Mouse (Mus musculus): ENCODE data around the gene Cbln4. TPM values are rescaled to one million over a fixed set of nuclear protein-coding genes. Genes with fewer than 3 reads are reported as not detected.

Gene Cbln4
- 11.5 and 15.8 TPM in 2 replicates for polyA plus RNA-seq (2012; rRNA removed)

DNA sequence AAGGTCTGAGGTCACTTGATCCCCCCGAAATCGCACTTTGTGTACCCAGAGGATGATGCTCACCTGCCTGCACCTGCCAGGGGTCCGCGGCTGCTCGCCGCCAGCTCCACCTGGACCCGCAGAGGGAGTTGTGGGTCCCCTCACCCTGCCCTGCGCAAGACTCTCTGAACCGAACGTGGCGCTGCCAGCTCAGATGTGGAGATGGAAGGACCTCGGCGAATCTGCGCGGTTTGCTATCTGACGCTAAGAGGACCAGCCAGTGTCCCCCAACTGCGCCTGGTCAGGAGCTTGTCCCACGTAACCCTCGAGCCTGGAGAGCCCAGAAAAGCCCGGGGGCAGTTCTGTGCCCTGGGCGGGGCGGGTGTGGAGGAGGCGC is at the start of gene Cbln4:
Gene Cbln4 (minus strand): TSS at position 232 of the 376 bp plus-strand sequence.
- TF ChIP-seq CTCF (IDR thresholded peaks at IDR 0.05; ENCODE audit: borderline replicate concordance, extremely low read depth, insufficient read depth, insufficient read length) (no peak), POLR2A (IDR thresholded peaks at IDR 0.05; ENCODE audit: borderline replicate concordance, extremely low read depth, insufficient read depth, insufficient read length, poor library complexity, severe bottlenecking) (no peak)
- DNase-seq (ENCODE audit: low read depth): peak; percentile 43

DNA sequence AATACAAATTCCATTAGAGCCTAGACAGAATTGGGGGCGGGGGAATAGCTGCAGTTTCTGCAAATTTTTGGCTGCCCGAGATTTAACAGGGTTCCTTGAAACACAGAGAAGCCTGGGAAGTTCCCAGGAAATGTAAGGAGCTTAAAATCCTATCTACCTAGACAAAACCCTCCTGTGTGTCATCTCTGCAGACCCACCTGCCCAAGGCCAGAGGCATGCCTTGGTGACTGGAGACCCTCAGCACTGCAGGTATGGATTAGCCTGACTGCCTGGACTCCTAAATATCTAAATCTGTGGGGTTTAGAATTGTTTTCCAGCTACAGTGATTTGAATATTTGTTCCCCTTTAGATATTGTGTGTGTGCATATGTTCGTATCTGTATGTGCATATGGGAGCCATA is 35.3 kb upstream of the Cbln4 start:
- DNase-seq (ENCODE audit: low read depth): no peak
- TF ChIP-seq POLR2A (IDR thresholded peaks at IDR 0.05; ENCODE audit: borderline replicate concordance, extremely low read depth, insufficient read depth, insufficient read length, poor library complexity, severe bottlenecking): no peak
- TF ChIP-seq CTCF (IDR thresholded peaks at IDR 0.05; ENCODE audit: borderline replicate concordance, extremely low read depth, insufficient read depth, insufficient read length): no peak

GRCm38 (mm10) chr2:172076295-172076694 is 33.0 kb upstream of the Cbln4 start:
- no peak for DNase-seq (ENCODE audit: low read depth)
- TF ChIP-seq CTCF (IDR thresholded peaks at IDR 0.05; ENCODE audit: borderline replicate concordance, extremely low read depth, insufficient read depth, insufficient read length) (no peak), POLR2A (IDR thresholded peaks at IDR 0.05; ENCODE audit: borderline replicate concordance, extremely low read depth, insufficient read depth, insufficient read length, poor library complexity, severe bottlenecking) (no peak)

- TF ChIP-seq POLR2A (IDR thresholded peaks at IDR 0.05; ENCODE audit: borderline replicate concordance, extremely low read depth, insufficient read depth, insufficient read length, poor library complexity, severe bottlenecking): no peak
- TF ChIP-seq CTCF (IDR thresholded peaks at IDR 0.05; ENCODE audit: borderline replicate concordance, extremely low read depth, insufficient read depth, insufficient read length): no peak
- no peak for DNase-seq (ENCODE audit: low read depth)
Measured at GRCm38 (mm10) chr2:172062876-172063275, 19.6 kb upstream of the Cbln4 start.

- DNase-seq (ENCODE audit: low read depth): no peak
- TF ChIP-seq CTCF (IDR thresholded peaks at IDR 0.05; ENCODE audit: borderline replicate concordance, extremely low read depth, insufficient read depth, insufficient read length) (0 out of 2 replicates have a peak, but pooled peaks have one; percentile 6), POLR2A (IDR thresholded peaks at IDR 0.05; ENCODE audit: borderline replicate concordance, extremely low read depth, insufficient read depth, insufficient read length, poor library complexity, severe bottlenecking) (no peak)
Measured at GRCm38 (mm10) chr2:172059747-172060146, 16.5 kb upstream of the Cbln4 start.

DNA sequence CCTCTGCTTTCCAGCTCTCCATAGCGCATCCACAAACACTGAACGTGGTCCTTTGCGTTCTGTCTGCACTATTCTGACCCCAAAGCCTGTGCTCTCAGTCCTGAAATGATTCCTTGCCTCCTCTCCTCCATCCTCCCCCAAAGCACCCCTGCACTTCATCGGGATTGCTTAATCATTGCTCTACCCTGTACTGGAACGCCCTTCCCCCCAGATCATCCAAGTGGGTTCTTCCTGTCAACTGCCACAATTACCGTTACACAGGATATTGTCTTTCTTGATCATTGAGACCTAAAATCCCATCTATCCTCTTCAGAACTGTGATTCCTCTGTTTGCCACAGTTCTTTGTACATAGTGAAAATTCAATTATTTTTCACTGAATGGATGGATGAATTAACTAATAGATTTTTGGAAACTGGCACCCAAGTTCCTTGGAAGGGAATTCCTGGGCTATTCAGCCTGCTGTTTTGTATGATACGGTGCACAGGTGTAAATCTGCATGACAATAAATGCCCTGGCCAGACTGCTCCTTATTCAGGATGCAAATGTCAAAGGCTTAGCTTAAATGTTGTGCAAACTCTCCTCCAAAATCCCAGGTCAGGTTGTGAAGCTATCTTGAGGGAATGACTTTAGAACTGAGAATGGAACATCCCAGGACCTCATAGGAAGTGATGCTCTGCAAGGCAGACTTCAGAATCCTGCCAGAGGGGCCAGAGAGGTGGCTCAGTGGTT is 15.8 kb upstream of the Cbln4 start:
- no peak for DNase-seq (ENCODE audit: low read depth)
- TF ChIP-seq POLR2A (IDR thresholded peaks at IDR 0.05; ENCODE audit: borderline replicate concordance, extremely low read depth, insufficient read depth, insufficient read length, poor library complexity, severe bottlenecking) (no peak), CTCF (IDR thresholded peaks at IDR 0.05; ENCODE audit: borderline replicate concordance, extremely low read depth, insufficient read depth, insufficient read length) (no peak)

GRCm38 (mm10) chr2:172046002-172046401 is 2.7 kb upstream of the Cbln4 start:
- no peak for DNase-seq (ENCODE audit: low read depth)
- TF ChIP-seq POLR2A (IDR thresholded peaks at IDR 0.05; ENCODE audit: borderline replicate concordance, extremely low read depth, insufficient read depth, insufficient read length, poor library complexity, severe bottlenecking) (no peak), CTCF (IDR thresholded peaks at IDR 0.05; ENCODE audit: borderline replicate concordance, extremely low read depth, insufficient read depth, insufficient read length) (no peak)

DNA sequence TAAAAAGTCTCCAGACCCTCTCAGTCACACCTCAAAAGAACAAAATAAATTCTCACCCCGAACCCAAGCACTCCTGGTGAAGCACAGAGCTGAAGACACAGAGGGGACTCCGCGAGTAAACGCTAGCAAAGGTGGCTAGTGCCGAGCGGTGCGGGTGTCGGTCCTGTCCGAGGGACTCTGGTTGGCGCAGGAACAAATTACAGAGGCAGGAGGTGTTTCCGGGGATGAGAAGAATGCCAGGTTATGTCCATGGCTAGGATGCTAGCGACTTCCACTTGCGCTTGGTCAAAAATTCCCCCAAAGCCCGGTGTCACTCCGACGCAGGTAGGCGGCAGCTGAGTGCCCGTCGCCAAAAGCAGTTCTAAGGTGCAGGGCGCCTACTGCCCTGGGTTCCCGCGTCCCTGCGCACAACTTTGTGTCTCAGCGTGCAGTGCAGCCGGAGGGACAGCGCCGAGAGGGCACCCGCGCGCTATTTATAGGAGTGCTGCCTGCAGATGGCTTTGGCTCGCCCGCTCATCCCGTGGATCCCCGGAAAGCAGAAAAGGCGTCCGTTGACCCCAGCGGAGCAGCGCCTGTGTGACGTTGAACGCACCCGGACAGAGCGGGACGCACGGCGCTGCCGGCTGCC is 545 bp downstream of the Cbln4 start:
- DNase-seq (ENCODE audit: low read depth): peak; percentile 42

DNA sequence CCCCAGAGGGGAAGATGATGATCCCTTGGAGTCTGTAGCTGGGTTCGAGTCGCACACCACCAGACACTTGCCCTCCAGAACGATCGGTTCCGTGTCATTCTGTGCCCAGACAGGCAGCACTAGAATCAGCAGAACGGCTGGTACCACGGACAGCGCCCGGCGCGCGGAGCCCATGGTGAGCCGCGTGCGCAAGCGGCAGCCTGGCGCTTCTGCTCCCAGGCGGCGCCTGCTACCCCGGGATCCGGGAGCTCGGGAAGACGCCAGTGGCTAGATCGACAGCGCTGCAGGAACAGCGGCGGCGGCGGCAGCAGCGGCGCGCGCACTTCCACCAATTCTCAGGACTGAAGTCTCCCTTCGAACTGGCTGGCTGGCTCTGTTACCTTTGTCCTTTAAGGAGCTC is 1.1 kb downstream of the Cbln4 start:
- peak; percentile 87 for DNase-seq (ENCODE audit: low read depth)
- TF ChIP-seq POLR2A (IDR thresholded peaks at IDR 0.05; ENCODE audit: borderline replicate concordance, extremely low read depth, insufficient read depth, insufficient read length, poor library complexity, severe bottlenecking) (no peak), CTCF (IDR thresholded peaks at IDR 0.05; ENCODE audit: borderline replicate concordance, extremely low read depth, insufficient read depth, insufficient read length) (no peak)

More for the DNA sequence above, 545 bp downstream of the Cbln4 start:
- TF ChIP-seq CTCF (IDR thresholded peaks at IDR 0.05; ENCODE audit: borderline replicate concordance, extremely low read depth, insufficient read depth, insufficient read length) (no peak), POLR2A (IDR thresholded peaks at IDR 0.05; ENCODE audit: borderline replicate concordance, extremely low read depth, insufficient read depth, insufficient read length, poor library complexity, severe bottlenecking) (no peak)

GRCm38 (mm10) chr2:172040859-172041258 is 2.4 kb downstream of the Cbln4 start:
- DNase-seq (ENCODE audit: low read depth): peak; percentile 53
- no peak for TF ChIP-seq POLR2A (IDR thresholded peaks at IDR 0.05; ENCODE audit: borderline replicate concordance, extremely low read depth, insufficient read depth, insufficient read length, poor library complexity, severe bottlenecking)
- TF ChIP-seq CTCF (IDR thresholded peaks at IDR 0.05; ENCODE audit: borderline replicate concordance, extremely low read depth, insufficient read depth, insufficient read length): no peak

DNA sequence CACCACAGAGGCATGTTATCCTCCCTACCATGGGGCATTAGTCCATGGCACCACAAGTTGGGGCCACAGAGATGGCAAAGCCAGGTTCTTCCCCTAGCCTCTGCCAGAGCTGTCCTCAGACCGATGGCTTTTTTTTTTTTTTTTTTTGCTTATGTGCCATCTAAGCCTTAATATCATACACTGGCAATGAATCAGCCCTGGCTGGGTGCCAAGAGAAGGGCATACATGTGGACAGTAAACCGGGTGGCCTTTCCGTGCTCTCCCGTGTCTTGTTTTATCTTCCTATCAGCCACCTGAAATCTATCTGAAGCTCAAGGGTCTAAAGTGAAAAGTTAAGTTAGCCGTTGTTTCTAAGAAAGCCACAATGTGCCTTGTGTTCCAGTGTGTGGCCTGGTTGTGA is 3.7 kb downstream of the Cbln4 start:
- DNase-seq (ENCODE audit: low read depth): no peak
- TF ChIP-seq CTCF (IDR thresholded peaks at IDR 0.05; ENCODE audit: borderline replicate concordance, extremely low read depth, insufficient read depth, insufficient read length): no peak
- TF ChIP-seq POLR2A (IDR thresholded peaks at IDR 0.05; ENCODE audit: borderline replicate concordance, extremely low read depth, insufficient read depth, insufficient read length, poor library complexity, severe bottlenecking): no peak

- DNase-seq (ENCODE audit: low read depth): no peak
- TF ChIP-seq POLR2A (IDR thresholded peaks at IDR 0.05; ENCODE audit: borderline replicate concordance, extremely low read depth, insufficient read depth, insufficient read length, poor library complexity, severe bottlenecking) (no peak), CTCF (IDR thresholded peaks at IDR 0.05; ENCODE audit: borderline replicate concordance, extremely low read depth, insufficient read depth, insufficient read length) (no peak)
Measured at GRCm38 (mm10) chr2:172034281-172034680, 9.0 kb downstream of the Cbln4 start.
